Mouse (Mus musculus) heart, embryonic 11.5 days (tissue): ENCODE measurements at regions not wholly inside any gene's neighbourhood (a gene's known extent, or its start where the extent isn't known, plus 50 kb on each side); places are given as distances from the start of the nearest gene placed in this dataset.

Experiments used
- ATAC-seq: fragments of 200-750 bp; cut with Nextera tagmentation; replicated peaks from 2 replicates; pipeline ENCODE4 v1.8.0; 2017; ENCODE audit warnings: moderate library complexity; ENCODE audit not compliant: insufficient number of reproducible peaks, low FRiP score, low TSS enrichment
- H3K27ac ChIP-seq: fragments of 300-500 bp; sonication (generic); 2 replicates; pipeline ENCODE4 v1.5.1; 2014; ENCODE audit warnings: mild to moderate bottlenecking, low read depth, low read length
- H3K27me3 ChIP-seq: fragments of 300-500 bp; sonication (generic); 2 replicates; pipeline ENCODE4 v1.6.1; 2014; ENCODE audit warnings: mild to moderate bottlenecking, low read length, mixed read lengths; ENCODE audit not compliant: control insufficient read depth, insufficient read depth
- H3K36me3 ChIP-seq: fragments of 300-500 bp; sonication (generic); 2 replicates; pipeline ENCODE4 v1.6.1; 2014; ENCODE audit warnings: mild to moderate bottlenecking, low read length, moderate library complexity, mixed read lengths; ENCODE audit not compliant: control insufficient read depth, insufficient read depth
- H3K4me1 ChIP-seq: fragments of 300-500 bp; sonication (generic); 2 replicates; pipeline ENCODE4 v1.6.1; 2014; ENCODE audit warnings: low read length; ENCODE audit not compliant: control insufficient read depth, insufficient read depth
- H3K4me2 ChIP-seq: fragments of 300-500 bp; sonication (generic); 2 replicates; pipeline ENCODE4 v1.6.1; 2014; ENCODE audit warnings: mild to moderate bottlenecking, moderate library complexity
- H3K4me3 ChIP-seq: fragments of 300-500 bp; sonication (generic); 2 replicates; pipeline ENCODE4 v1.5.1; 2014; ENCODE audit warnings: low read depth, low read length
- H3K9ac ChIP-seq: fragments of 300-500 bp; sonication (generic); 2 replicates; pipeline ENCODE4 v1.6.1; 2014; ENCODE audit warnings: mild to moderate bottlenecking, low read depth, low read length, moderate library complexity
- H3K9me3 ChIP-seq: fragments of 300-500 bp; sonication (generic); replicated peaks from 2 replicates; pipeline ENCODE4 v1.6.1; 2016; ENCODE audit warnings: low read length; ENCODE audit not compliant: control insufficient read depth
- WGBS: fragments of 180-500 bp; shearing (Covaris S2); extraction: QIAGEN DNeasy Blood & Tissue Kit; methylation state at CpG from one replicate; pipeline ENCODE4 v1.1.7; 2014; ENCODE audit not compliant: insufficient replicate concordance; 5-methylcytosine and 5-hydroxymethylcytosine counted together

- H3K4me3 ChIP-seq, result no peak overlapping the region
- no peak for ATAC-seq
- H3K36me3 ChIP-seq, result no peaks in the 10 kb centered on the region
- no peaks in the 10 kb centered on the region for H3K27me3 ChIP-seq
- no peak overlapping the region for H3K4me2 ChIP-seq
- H3K27ac ChIP-seq, result no peak overlapping the region
- H3K9me3 ChIP-seq, result no peaks in the 10 kb centered on the region
- H3K4me1 ChIP-seq, result no peaks in the 10 kb centered on the region
- H3K9ac ChIP-seq, result no peak overlapping the region
- WGBS, result 78% methylated on average over 9 of the region's 9 CpGs
These were observed 375.9 kb downstream of the Psat1 start for GRCm38 (mm10) chr19:15571204-15571603.

DNA sequence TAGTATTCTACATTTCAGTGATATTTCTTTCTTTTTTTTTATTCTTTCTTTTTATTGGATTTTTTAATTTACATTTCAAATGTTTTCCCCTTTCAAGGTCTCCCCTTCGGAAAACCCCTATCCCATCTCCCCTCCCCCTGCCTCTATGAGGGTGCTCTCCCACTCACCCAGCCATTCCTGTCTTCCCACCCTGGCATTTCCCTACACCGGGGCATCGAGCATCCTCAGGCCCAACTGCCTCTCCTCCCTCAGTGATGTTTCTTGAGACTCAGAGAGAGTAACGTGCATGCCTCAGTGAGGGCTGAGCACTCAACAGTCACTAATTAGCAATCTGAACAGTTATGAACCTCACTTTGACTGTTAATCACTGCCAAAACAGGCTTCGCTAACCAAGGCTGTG, 385.6 kb downstream of the Psat1 start:
- Histone ChIP-seq H3K27ac (no peak overlapping the region), H3K27me3 (no peaks in the 10 kb centered on the region), H3K9ac (no peak overlapping the region), H3K9me3 (no peaks in the 10 kb centered on the region), H3K4me1 (no peaks in the 10 kb centered on the region), H3K4me3 (no peak overlapping the region), H3K4me2 (no peak overlapping the region), H3K36me3 (no peaks in the 10 kb centered on the region)
- no peak for ATAC-seq
- 82% methylated on average over 5 of the region's 5 CpGs for WGBS

DNA sequence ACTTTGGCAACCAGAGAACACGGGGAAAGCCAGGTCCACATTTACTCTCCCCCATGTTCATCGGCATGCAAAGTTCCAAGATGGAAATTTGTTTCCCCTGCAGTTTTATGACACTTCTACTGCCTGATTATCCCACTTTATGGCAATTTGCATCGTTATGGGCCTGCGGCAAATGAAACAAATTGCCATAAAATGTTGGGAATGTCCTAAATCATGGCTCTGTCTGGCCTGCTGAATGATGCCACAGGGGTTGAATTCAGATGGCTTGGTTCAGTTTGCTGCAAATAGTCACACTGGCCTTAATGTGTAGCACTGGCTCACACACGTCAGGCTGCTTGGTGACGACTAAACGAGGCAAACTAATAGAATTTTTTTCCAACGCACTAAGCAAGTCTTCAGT, 393.2 kb downstream of the Psat1 start:
- no peak for ATAC-seq
- H3K4me3 ChIP-seq, result no peak overlapping the region
- H3K36me3 ChIP-seq, result no peaks in the 10 kb centered on the region
- no peak overlapping the region for H3K9ac ChIP-seq
- WGBS, result 84% methylated on average over 8 of the region's 8 CpGs
- no peaks in the 10 kb centered on the region for H3K9me3 ChIP-seq
- H3K27ac ChIP-seq, result no peak overlapping the region
- no peaks in the 10 kb centered on the region for H3K27me3 ChIP-seq
- no peak overlapping the region for H3K4me2 ChIP-seq
- no peaks in the 10 kb centered on the region for H3K4me1 ChIP-seq

- ATAC-seq, result no peak
- Histone ChIP-seq H3K27me3 (no peaks in the 10 kb centered on the region), H3K4me2 (no peak overlapping the region), H3K9me3 (no peaks in the 10 kb centered on the region), H3K4me3 (no peak overlapping the region), H3K4me1 (no peaks in the 10 kb centered on the region), H3K9ac (no peak overlapping the region), H3K36me3 (no peaks in the 10 kb centered on the region), H3K27ac (no peak overlapping the region)
- 78% methylated on average over 3 of the region's 3 CpGs for WGBS
These were observed 429.3 kb downstream of the Psat1 start for GRCm38 (mm10) chr19:15517853-15518252.

GRCm38 (mm10) chr19:15516566-15517305, 430.4 kb downstream of the Psat1 start:
- H3K4me1 ChIP-seq, result no peaks in the 10 kb centered on the region
- 33% methylated on average over 17 of the region's 17 CpGs for WGBS
- H3K36me3 ChIP-seq, result no peaks in the 10 kb centered on the region
- H3K9me3 ChIP-seq, result no peaks in the 10 kb centered on the region
- H3K27me3 ChIP-seq, result no peaks in the 10 kb centered on the region
- no peak for ATAC-seq
- H3K27ac ChIP-seq, result no peak overlapping the region
- no peak overlapping the region for H3K4me3 ChIP-seq
- no peak overlapping the region for H3K9ac ChIP-seq
- peak overlapping the region; percentile 45 for H3K4me2 ChIP-seq

DNA sequence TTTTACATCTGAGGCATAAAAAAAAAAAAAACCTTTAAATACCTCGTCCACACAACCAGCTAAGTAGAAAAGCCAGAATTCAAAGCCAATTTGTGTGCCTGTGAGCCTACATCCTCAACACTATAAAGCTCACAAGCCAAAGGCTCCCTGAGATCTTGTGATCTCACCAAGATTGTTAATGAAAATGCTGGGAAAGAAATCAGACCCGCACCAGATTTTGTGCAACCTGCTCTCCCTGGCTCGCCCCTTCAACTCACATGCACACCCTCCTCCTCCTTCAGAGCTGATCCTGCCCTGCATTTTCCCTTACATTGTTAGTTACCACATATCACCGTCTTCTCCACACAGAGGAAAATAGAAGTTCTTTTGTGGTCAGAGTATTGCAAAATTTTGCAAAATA, 433.9 kb downstream of the Psat1 start:
- H3K27ac ChIP-seq, result no peak overlapping the region
- no peak overlapping the region for H3K4me3 ChIP-seq
- ATAC-seq, result no peak
- no peaks in the 10 kb centered on the region for H3K36me3 ChIP-seq
- H3K4me1 ChIP-seq, result no peaks in the 10 kb centered on the region
- no peak overlapping the region for H3K9ac ChIP-seq
- 77% methylated on average over 4 of the region's 4 CpGs for WGBS
- no peaks in the 10 kb centered on the region for H3K27me3 ChIP-seq
- no peaks in the 10 kb centered on the region for H3K9me3 ChIP-seq
- H3K4me2 ChIP-seq, result no peak overlapping the region

GRCm38 (mm10) chr19:15510395-15510794, 436.7 kb downstream of the Psat1 start:
- H3K9ac ChIP-seq, result no peak overlapping the region
- no peaks in the 10 kb centered on the region for H3K9me3 ChIP-seq
- no peak overlapping the region for H3K4me3 ChIP-seq
- no peak for ATAC-seq
- 85% methylated on average over 1 of the region's 1 CpGs for WGBS
- no peaks in the 10 kb centered on the region for H3K27me3 ChIP-seq
- no peak overlapping the region for H3K4me2 ChIP-seq
- no peaks in the 10 kb centered on the region for H3K4me1 ChIP-seq
- no peaks in the 10 kb centered on the region for H3K36me3 ChIP-seq
- no peak overlapping the region for H3K27ac ChIP-seq

- ATAC-seq, result no peak
These were observed 444.2 kb downstream of the Psat1 start for GRCm38 (mm10) chr19:15502985-15503354.

DNA sequence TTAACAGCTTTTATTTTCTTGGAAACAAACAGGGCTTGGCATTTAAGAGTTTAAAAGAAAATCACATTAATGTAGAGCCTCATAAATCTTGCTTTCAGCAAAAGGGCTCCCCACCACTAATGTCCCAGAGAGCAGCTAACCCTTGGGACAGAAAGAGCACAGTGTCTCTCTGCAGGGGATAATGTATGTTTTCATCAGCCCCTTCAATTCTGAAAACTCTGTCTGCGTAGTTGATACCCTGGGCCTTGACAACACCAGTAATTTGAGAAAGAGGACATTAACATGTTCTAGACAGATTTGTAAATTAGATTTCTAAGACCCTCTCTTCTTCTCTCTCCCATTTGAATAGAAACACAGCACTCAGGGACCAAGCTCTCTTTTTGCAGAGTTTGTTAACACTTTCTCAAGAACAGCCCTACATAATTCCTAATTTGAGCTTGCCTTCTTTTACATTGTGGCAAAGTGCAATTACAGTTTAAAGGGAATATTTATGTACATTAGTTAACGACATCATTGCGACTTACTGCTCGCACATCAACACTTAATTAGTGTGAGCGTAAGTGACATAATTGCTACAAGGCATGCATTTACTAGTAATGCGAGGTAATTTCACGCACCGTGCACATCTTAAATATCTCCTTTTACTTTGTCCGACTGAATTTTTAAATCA, 444.7 kb downstream of the Psat1 start:
- Histone ChIP-seq H3K9ac (no peak overlapping the region), H3K4me1 (no peaks in the 10 kb centered on the region), H3K27ac (no peak overlapping the region), H3K9me3 (no peaks in the 10 kb centered on the region), H3K4me3 (no peak overlapping the region), H3K36me3 (no peaks in the 10 kb centered on the region), H3K4me2 (no peak overlapping the region), H3K27me3 (no peaks in the 10 kb centered on the region)
- 75% methylated on average over 9 of the region's 9 CpGs for WGBS
- ATAC-seq, result no peak

More at GRCm38 (mm10) chr19:15502985-15503354, 444.2 kb downstream of the Psat1 start:
- WGBS, result 59% methylated on average over 1 of the region's 1 CpGs
- H3K9me3 ChIP-seq, result no peaks in the 10 kb centered on the region
- H3K4me2 ChIP-seq, result no peak overlapping the region
- no peaks in the 10 kb centered on the region for H3K4me1 ChIP-seq
- H3K36me3 ChIP-seq, result no peaks in the 10 kb centered on the region
- H3K9ac ChIP-seq, result no peak overlapping the region
- H3K4me3 ChIP-seq, result no peak overlapping the region
- no peak overlapping the region for H3K27ac ChIP-seq
- no peaks in the 10 kb centered on the region for H3K27me3 ChIP-seq
